Mouse (Mus musculus) CD8-positive naive resting alpha-beta T cell, adult 2 months (primary cell): ENCODE data around the gene Tmem86b.
"Not testable (repeated sequence)": the region's sequence is repeated elsewhere in the genome, so short reads cannot be mapped to it uniquely, and the experiment has no call there.

Source experiments
- DNase-seq, 2 experiments: peaks; one replicate each; pipeline ENCODE4 v3.0.0; 2022; ENCODE audit warnings: low read depth in 2 of 2, low spot score in 2 of 2

Gene Tmem86b

GRCm38 (mm10) chr7:4581481-4581880 is 49.7 kb downstream of the Tmem86b start:
- not testable (repeated sequence) for DNase-seq
